Mouse (Mus musculus) MEL (cell line): ENCODE measurements around the gene Tspan6. TPM values are rescaled to one million over a fixed set of nuclear protein-coding genes. Genes with fewer than 3 reads are reported as not detected.

Source experiments
- DNase-seq: peaks from one replicate; pipeline ENCODE4 v3.0.0; 2011; ENCODE audit warnings: low read depth, low spot score
- H3K27ac ChIP-seq: 2 replicates; pipeline ENCODE4 v1.5.1; 2012; ENCODE audit warnings: low read depth, mild to moderate bottlenecking, control low read depth, low read length, moderate library complexity; ENCODE audit not compliant: control insufficient read depth
- H3K27me3 ChIP-seq, 2 experiments: fragments of 150-350 bp in 1 of 2; sonication (generic) in 1 of 2; 2 replicates each; pipeline ENCODE4 v1.6.1; 2012; ENCODE audit warnings: low read length in 2 of 2, mild to moderate bottlenecking in 2 of 2, improper control_type of control experiment in 1 of 2, moderate library complexity in 1 of 2; ENCODE audit not compliant: insufficient read depth in 2 of 2, control insufficient read depth in 1 of 2
- H3K36me3 ChIP-seq, 2 experiments: 2 replicates each; pipeline ENCODE4 v1.6.1; 2012 to 2014; ENCODE audit warnings: low read length in 2 of 2, improper control_type of control experiment in 1 of 2, inconsistent platforms in 1 of 2, mild to moderate bottlenecking in 1 of 2; ENCODE audit not compliant: insufficient read depth in 2 of 2, control insufficient read depth in 1 of 2
- H3K4me1 ChIP-seq, 2 experiments: fragments of 150-350 bp in 1 of 2; sonication (generic) in 1 of 2; 2 replicates each; pipeline ENCODE4 v1.6.1; 2012; ENCODE audit warnings: low read length in 2 of 2, improper control_type of control experiment in 1 of 2, mild to moderate bottlenecking in 1 of 2; ENCODE audit not compliant: insufficient read depth in 2 of 2, control insufficient read depth in 1 of 2
- H3K4me3 ChIP-seq, 2 experiments: fragments of 150-350 bp in 1 of 2; sonication (generic) in 1 of 2; 2 replicates each; pipeline ENCODE4 v1.5.1; 2012; ENCODE audit warnings: low read depth in 2 of 2, low read length in 2 of 2, mild to moderate bottlenecking in 2 of 2, moderate library complexity in 2 of 2, control low read depth in 1 of 2, improper control_type of control experiment in 1 of 2; ENCODE audit not compliant: control insufficient read depth in 1 of 2, insufficient read depth in 1 of 2
- H3K79me2 ChIP-seq: 2 replicates; pipeline ENCODE4 v1.6.1; 2012; ENCODE audit warnings: mild to moderate bottlenecking, low read length, moderate library complexity; ENCODE audit not compliant: control insufficient read depth, poor library complexity, insufficient read depth
- H3K9ac ChIP-seq: 2 replicates; pipeline ENCODE4 v1.6.1; 2012; ENCODE audit warnings: low read depth, mild to moderate bottlenecking, control low read depth, low read length, moderate library complexity; ENCODE audit not compliant: control insufficient read depth, poor library complexity, severe bottlenecking
- H3K9me3 ChIP-seq: fragments of 150-350 bp; sonication (generic); replicated peaks from 2 replicates; pipeline ENCODE4 v1.6.1; 2012; ENCODE audit warnings: mild to moderate bottlenecking, low read length, improper control_type of control experiment, moderate library complexity; ENCODE audit not compliant: insufficient read depth
- CHD2 ChIP-seq: IDR thresholded peaks from 2 replicates; pipeline ENCODE4 v1.6.1; 2011; ENCODE audit warnings: low read length, improper control_type of control experiment
- ELF1 ChIP-seq: IDR thresholded peaks from 2 replicates; pipeline ENCODE4 v1.6.1; 2014; ENCODE audit warnings: low read depth, mild to moderate bottlenecking, inconsistent platforms, low read length, improper control_type of control experiment, moderate library complexity
- EP300 ChIP-seq, 2 experiments: IDR thresholded peaks; 2 replicates each; pipeline ENCODE4 v1.6.1; 2011; ENCODE audit warnings: improper control_type of control experiment in 2 of 2, low read length in 2 of 2, low read depth in 1 of 2, mild to moderate bottlenecking in 1 of 2
- ETS1 ChIP-seq: IDR thresholded peaks from 2 replicates; pipeline ENCODE4 v1.6.1; 2012; ENCODE audit warnings: low read depth, mild to moderate bottlenecking, inconsistent platforms, low read length, improper control_type of control experiment, moderate library complexity
- GABPA ChIP-seq: IDR thresholded peaks from 2 replicates; pipeline ENCODE4 v1.6.1; 2012; ENCODE audit warnings: low read depth, mild to moderate bottlenecking, inconsistent platforms, low read length, improper control_type of control experiment, moderate library complexity
- HCFC1 ChIP-seq: IDR thresholded peaks from 2 replicates; pipeline ENCODE4 v1.6.1; 2012; ENCODE audit warnings: low read depth, mild to moderate bottlenecking, inconsistent platforms, low read length, improper control_type of control experiment, moderate library complexity
- JUND ChIP-seq: IDR thresholded peaks from 2 replicates; pipeline ENCODE4 v1.6.1; 2011; ENCODE audit warnings: low read depth, mild to moderate bottlenecking, improper control_type of control experiment, low read length
- MAX ChIP-seq: IDR thresholded peaks from 2 replicates; pipeline ENCODE4 v1.6.1; 2011; ENCODE audit warnings: low read length, improper control_type of control experiment
- MAZ ChIP-seq: IDR thresholded peaks from 2 replicates; pipeline ENCODE4 v1.6.1; 2012; ENCODE audit warnings: low read depth, mild to moderate bottlenecking, inconsistent platforms, low read length, improper control_type of control experiment
- MYB ChIP-seq: IDR thresholded peaks from 2 replicates; pipeline ENCODE4 v1.6.1; 2011; ENCODE audit warnings: mild to moderate bottlenecking, low read depth, low read length, improper control_type of control experiment
- NELFE ChIP-seq: IDR thresholded peaks from 2 replicates; pipeline ENCODE4 v1.6.1; 2011; ENCODE audit warnings: low read depth, low read length, improper control_type of control experiment
- POLR2A ChIP-seq, 2 experiments: IDR thresholded peaks; 2 replicates each; pipeline ENCODE4 v1.6.1; 2011 to 2012; ENCODE audit warnings: low read length in 2 of 2, mild to moderate bottlenecking in 2 of 2, control low read depth in 1 of 2, improper control_type of control experiment in 1 of 2, low read depth in 1 of 2, moderate library complexity in 1 of 2; ENCODE audit not compliant: control insufficient read depth in 1 of 2, insufficient read depth in 1 of 2, poor library complexity in 1 of 2
- POLR2AphosphoS5 ChIP-seq: IDR thresholded peaks from 2 replicates; pipeline ENCODE4 v1.6.1; 2012; ENCODE audit warnings: low read depth, borderline replicate concordance, mild to moderate bottlenecking, inconsistent platforms, low read length, moderate library complexity, mixed read lengths
- SIN3A ChIP-seq: IDR thresholded peaks from 2 replicates; pipeline ENCODE4 v1.6.1; 2012; ENCODE audit warnings: low read length, improper control_type of control experiment, inconsistent platforms
- SMC3 ChIP-seq: IDR thresholded peaks from 2 replicates; pipeline ENCODE4 v1.6.1; 2011; ENCODE audit warnings: low read depth, low read length, improper control_type of control experiment
- TCF12 ChIP-seq: IDR thresholded peaks from 2 replicates; pipeline ENCODE4 v1.6.1; 2014; ENCODE audit warnings: low read depth, mild to moderate bottlenecking, inconsistent platforms, low read length, improper control_type of control experiment, moderate library complexity
- USF2 ChIP-seq, 2 experiments: IDR thresholded peaks; 2 replicates each; pipeline ENCODE4 v1.6.1; 2011 to 2012; ENCODE audit warnings: improper control_type of control experiment in 2 of 2, low read length in 2 of 2, borderline replicate concordance in 1 of 2, inconsistent platforms in 1 of 2, low read depth in 1 of 2, mild to moderate bottlenecking in 1 of 2; ENCODE audit not compliant: insufficient read depth in 1 of 2
- ZKSCAN1 ChIP-seq: IDR thresholded peaks from 2 replicates; pipeline ENCODE4 v1.6.1; 2012; ENCODE audit warnings: low read depth, mild to moderate bottlenecking, inconsistent platforms, low read length, improper control_type of control experiment, moderate library complexity
- ZMIZ1 ChIP-seq: IDR thresholded peaks from 2 replicates; pipeline ENCODE4 v1.6.1; 2012; ENCODE audit warnings: low read depth, mild to moderate bottlenecking, inconsistent platforms, low read length, improper control_type of control experiment, moderate library complexity
- polyA plus RNA-seq, 2 experiments: library from polyadenylated mRNA; stranded (reverse) in 1 of 2; unstranded in 1 of 2; fragments of >175 nt in 1 of 2; fragments of >200 nt in 1 of 2; gene quantifications; 2 replicates each; pipeline versions ENCODE4 v1.2.1 to v1.2.4; 2012; ENCODE audit warnings: low replicate concordance in 2 of 2, low read depth in 1 of 2; ENCODE audit not compliant: insufficient read length in 2 of 2, insufficient read depth in 1 of 2, missing spikeins in 1 of 2
- total RNA-seq: library from RNA; depleted of rRNA; stranded (reverse); fragments of 300-350 nt; gene quantifications from 2 replicates; pipeline ENCODE4 v1.2.3, GENCODE M21; 2012; rRNA removed

Gene Tspan6
- total and polyA plus RNA-seq, 3 experiments: 14.1 to 22.0 TPM; not detected in 1

DNA sequence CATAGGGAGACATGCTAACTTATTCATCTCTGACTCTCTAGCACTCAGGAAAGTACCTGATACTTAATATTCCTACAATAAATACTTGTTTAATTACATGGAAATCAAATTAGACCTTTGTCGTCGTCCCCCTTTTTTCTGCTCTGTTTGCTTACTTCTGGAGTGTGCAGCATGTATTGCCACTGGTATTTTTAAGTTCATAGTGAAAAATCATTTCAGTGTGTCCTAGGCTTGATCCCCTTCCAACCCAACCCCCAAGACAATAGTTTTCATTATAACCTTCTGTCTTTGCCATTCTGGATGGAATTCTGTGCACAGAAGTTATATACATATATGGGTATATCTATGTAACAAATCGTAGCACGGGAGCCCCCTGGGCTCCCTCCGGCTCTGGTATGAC is 47.5 kb downstream of the Tspan6 start, which contains the start of gene Tnmd:
Gene Tnmd, plus strand, starts transcription at position 301 of the 400 bp plus-strand sequence.
- no peak within 1 kb of the TSS for H3K4me3 ChIP-seq
- H3K9me3 ChIP-seq: no peaks in the 10 kb centered on the region
- H3K27ac ChIP-seq: no peak within 1 kb of the TSS
- no peaks in the 10 kb centered on the region for H3K27me3 ChIP-seq
- no peaks in the 10 kb centered on the region for H3K36me3 ChIP-seq
- H3K4me1 ChIP-seq: no peaks in the 10 kb centered on the region
- no peak for DNase-seq
- H3K79me2 ChIP-seq: no peaks in the 10 kb centered on the region
- no peak within 1 kb of the TSS for H3K9ac ChIP-seq
- TF ChIP-seq CHD2: no peak
- TF ChIP-seq HCFC1: no peak
- TF ChIP-seq NELFE: no peak
- TF ChIP-seq ELF1: no peak
- no peak for TF ChIP-seq MAZ
- no peak for TF ChIP-seq EP300 (IDR thresholded peaks at IDR 0.05; ENCODE audit: low read depth in 1 of 2, low read length in 2 of 2)
- no peak for TF ChIP-seq MAX
- no peak for TF ChIP-seq ETS1
- TF ChIP-seq JUND: no peak
- TF ChIP-seq TCF12: no peak
- no peak for TF ChIP-seq POLR2A (IDR thresholded peaks at IDR 0.05; ENCODE audit: control insufficient read depth in 1 of 2, insufficient read depth in 1 of 2, low read depth in 1 of 2, low read length in 2 of 2, poor library complexity in 1 of 2)
- no peak for TF ChIP-seq USF2 (IDR thresholded peaks at IDR 0.05; ENCODE audit: borderline replicate concordance in 1 of 2, insufficient read depth in 1 of 2, low read depth in 1 of 2, low read length in 2 of 2)
- no peak for TF ChIP-seq ZKSCAN1
- no peak for TF ChIP-seq ZMIZ1
- TF ChIP-seq GABPA: no peak
- TF ChIP-seq POLR2AphosphoS5: no peak
- TF ChIP-seq SMC3: no peak
- no peak for TF ChIP-seq SIN3A
- no peak for TF ChIP-seq MYB

Other genes starting within 250 kb of the Tspan6 start
- gene Pcdh19, start 209.4 kb downstream of the Tspan6 start, total RNA-seq: 0.04 TPM in 1 of 2 replicates, not detected in the other
- gene Pcdh19, start 209.4 kb downstream of the Tspan6 start, polyA plus RNA-seq: not detected
- gene Tnmd, start 47.4 kb downstream of the Tspan6 start, total RNA-seq: not detected in 2 replicates
- not detected for gene Tnmd, start 47.4 kb downstream of the Tspan6 start, polyA plus RNA-seq
- not detected in 2 replicates for gene Srpx2, start 10.0 kb upstream of the Tspan6 start, total RNA-seq
- gene Srpx2, start 10.0 kb upstream of the Tspan6 start, polyA plus RNA-seq: not detected
- gene Sytl4, start 83.4 kb upstream of the Tspan6 start, total RNA-seq: 0.13 and 0.19 TPM in 2 replicates
- under 1 TPM in 1 of 2 experiments, not detected in 1; 0.06 TPM for gene Sytl4, start 83.4 kb upstream of the Tspan6 start, polyA plus RNA-seq
- 180 and 183 TPM in 2 replicates for gene Cstf2, start 160.8 kb upstream of the Tspan6 start, total RNA-seq
- 100 to 1,000 TPM; 354 to 890 TPM for gene Cstf2, start 160.8 kb upstream of the Tspan6 start, polyA plus RNA-seq